Mouse (Mus musculus) MEL-GATA-1-ER (cell line): ENCODE measurements around the gene Ppp1ca.
A peak's percentile ranks its signal among the peaks of the same experiment; 100 is the strongest.

Experiments
- DNase-seq: peaks from one replicate; pipeline ENCODE4 v3.0.0-alpha.2; 2012; ENCODE audit warnings: low read depth; ENCODE audit errors: extremely low read depth

Ppp1ca gene

DNA sequence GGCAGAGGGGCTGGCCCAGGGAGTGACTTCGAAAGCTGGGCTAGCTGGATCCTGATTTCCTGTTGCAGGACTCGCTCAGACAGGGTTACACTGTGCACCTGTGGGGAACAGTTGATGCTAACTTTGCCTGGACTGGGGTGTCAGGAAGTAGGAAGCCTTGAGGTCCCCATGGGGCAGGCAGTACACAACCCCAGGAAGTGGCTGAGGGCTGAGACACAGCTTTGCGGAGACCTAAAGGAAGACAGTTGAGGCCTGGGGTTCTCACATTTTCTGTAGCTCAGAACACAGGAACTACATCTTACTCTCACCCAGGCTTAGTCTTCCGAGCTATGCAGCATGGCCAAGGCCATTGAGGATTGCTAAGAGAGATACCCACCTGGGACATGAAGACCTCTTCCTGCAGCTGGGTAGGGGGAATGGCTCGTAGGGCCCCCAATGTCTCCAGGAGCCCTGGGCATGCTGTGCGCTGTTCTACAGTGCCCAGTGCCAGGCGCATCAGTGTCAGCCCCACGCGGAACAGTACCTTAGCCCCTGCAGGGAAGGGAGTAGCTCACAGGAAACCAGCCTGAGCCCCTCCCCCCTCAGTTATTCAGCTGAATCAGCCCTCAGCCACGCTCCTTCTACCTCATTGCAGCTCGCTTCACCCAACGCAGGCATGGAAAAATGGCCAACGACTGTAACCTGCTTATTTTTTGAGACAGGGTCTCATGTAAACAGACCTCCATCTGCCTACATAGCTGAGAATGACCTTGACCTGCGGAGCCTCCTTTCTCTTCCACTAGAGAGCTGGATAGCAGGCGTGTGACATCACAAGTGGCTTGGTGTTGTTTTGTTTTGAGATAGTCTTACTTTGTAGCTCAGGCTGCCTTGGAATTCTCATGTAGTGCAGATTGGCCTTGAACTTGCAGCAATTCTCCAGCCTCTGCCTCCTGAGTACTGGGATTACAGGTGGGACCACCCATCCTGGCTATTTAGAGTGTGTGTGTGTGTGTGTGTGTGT lies 6.6 kb upstream of the Ppp1ca start:
- DNase-seq = no peak

DNA sequence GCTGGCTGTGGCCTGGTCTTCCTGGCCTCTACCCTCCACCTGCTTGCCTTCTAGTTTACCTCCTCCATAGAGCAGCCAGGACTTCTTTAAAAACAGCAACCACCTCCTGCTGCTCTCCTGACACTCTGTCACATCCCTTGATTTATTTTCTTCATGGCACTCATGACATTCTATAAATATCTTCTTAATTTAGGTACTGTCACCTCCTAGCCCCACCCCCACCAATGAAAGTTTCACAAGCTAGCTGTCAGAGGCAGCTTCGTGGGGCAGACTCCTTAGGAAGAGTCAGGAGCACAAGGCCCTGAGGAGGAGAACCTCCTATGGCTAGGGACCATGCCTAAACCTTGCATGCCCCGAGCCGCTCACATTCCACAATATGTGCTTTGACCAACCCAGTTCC lies 4.6 kb upstream of the Ppp1ca start:
- no peak for DNase-seq

- no peak for DNase-seq
Measured at GRCm38 (mm10) chr19:4189051-4189620, 2.7 kb upstream of the Ppp1ca start.

DNA sequence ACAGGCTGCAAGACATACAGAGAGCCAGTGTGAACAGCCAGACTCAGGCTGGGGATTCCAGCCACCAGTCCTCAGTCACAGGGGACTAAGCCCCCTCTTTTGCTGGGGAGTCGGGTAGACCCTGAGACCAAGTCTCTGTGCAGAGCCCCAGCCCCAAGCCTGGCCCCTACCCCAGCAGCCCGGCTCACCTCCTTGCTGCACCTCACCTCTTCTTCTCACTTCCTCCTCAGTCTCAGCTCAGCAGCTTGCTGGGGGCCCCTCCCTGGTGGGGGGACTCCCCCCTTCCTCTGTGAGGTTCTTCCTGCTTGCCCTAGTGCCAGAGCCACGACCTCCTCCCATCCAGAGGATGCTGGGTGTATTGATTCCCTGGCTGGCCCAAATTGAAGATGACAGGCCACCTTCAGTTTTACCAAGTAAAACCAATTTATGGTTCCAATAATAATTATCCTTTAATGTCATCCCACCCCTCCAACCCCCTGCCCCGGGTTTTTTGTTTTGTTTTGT lies 982 bp upstream of the Ppp1ca start, which contains the start of gene Tbc1d10c:
Tbc1d10c (minus strand) TSS at position 454 of the 504 bp plus-strand sequence.
- no peak for DNase-seq

DNA sequence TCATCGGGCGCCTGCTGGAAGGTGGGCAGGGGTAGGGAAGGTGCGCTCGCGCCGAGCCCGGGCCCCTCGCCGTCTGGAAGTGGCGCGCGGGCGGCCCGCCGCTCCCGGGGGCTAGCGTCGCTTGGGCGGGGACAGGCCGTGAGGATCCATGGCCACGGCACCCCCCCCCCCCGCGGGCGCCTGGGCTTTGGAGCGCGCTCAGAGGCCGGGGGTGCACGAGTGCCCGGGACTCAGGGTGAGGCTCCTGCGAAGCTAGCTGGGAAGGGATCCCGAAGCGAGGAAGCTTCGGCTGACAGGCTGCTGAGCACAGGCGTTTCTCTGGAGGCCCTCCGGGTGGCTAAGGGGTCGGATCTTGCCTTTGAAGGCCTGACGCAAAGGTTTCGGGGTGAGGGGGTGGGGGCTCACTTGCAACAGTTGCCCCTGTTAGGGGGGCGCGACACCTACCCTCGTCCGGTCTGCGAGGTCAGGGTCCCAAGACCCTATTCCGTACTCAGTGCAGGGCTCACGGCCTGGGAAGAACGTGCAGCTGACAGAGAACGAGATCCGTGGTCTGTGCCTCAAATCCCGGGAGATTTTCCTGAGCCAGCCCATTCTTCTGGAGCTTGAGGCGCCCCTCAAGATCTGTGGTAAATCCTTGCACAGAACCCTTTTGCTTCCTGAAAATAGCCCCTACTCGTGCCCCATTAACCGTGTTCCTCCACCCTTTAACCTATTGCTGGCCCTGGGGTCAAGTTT lies 553 bp downstream of the Ppp1ca start:
- DNase-seq = no peak

GRCm38 (mm10) chr19:4193129-4193528 lies 1.3 kb downstream of the Ppp1ca start:
- no peak for DNase-seq

DNA sequence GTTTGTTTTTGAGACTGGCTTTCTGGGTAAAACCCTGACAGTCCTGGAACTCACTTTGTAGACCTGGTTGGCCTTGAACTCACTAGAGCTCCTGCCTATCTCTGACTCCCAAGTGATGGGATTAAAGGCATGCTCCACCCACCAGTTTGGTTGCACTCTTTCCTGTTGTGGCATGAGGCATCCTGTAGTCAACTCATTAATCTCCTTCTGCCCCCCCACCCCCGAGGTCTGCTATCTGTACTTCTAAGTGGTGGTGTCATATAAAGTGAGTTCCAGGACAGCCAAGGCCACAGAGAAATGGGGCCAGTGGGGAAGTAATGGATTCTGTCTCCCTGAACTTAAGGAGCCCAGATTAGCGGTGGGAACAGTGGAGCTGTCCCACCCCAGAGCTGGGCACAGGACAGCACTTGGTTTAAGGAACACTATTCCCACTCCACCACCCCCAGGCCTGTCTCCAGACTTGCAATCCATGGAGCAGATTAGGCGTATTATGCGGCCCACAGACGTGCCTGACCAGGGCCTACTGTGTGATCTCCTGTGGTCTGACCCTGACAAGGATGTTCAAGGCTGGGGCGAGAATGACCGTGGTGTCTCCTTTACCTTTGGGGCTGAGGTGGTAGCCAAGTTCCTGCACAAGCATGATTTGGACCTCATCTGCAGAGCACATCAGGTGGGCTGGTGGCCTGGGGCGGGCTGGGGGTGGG lies 2.3 kb downstream of the Ppp1ca start:
- DNase-seq = no peak

DNA sequence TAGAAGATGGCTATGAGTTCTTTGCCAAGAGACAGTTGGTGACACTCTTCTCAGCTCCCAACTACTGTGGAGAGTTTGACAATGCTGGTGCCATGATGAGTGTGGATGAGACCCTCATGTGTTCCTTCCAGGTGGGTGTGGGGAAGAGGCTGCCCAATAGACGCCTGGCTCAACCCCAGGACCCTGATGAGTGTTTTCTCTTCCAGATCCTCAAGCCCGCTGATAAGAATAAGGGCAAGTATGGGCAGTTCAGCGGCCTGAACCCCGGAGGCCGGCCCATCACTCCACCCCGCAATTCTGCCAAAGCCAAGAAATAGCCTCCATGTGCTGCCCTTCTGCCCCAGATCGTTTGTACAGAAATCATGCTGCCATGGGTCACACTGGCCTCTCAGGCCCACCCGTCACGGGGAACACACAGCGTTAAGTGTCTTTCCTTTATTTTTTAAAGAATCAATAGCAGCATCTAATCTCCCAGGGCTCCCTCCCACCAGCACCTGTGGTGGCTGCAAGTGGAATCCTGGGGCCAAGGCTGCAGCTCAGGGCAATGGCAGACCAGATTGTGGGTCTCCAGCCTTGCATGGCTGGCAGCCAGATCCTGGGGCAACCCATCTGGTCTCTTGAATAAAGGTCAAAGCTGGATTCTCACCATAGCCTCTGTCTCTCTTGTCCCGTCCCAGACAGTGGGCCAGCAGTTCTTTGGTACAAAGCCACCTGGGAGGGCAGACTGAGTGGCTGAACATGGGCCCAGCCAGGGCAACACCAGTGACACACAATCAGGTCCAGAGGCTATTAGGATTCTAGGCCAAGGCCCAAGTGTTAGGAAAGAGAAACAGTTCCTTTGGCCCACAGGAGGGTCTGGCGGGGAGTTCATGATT lies 3.1 kb downstream of the Ppp1ca start:
- DNase-seq = no peak

DNA sequence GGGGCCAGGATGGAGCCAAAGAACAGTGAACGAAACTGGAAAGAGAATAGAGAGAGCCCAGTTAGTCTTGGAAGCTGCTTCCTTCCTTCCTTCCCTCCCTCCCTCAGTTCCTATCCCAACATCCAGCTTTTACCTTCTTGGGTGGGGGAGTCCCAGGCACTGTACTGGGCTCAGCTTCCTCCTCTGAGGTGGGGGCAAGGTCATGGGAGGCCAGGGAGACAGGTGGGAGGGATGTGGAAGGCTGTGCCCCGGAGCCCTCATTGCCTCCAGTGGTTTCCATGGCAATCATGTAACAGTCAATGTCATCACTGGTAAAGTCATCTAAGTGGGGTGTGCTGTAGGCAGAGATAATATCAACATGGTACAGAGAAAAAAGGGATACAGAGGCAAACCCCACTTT lies 4.2 kb downstream of the Ppp1ca start:
- no peak for DNase-seq

GRCm38 (mm10) chr19:4196548-4196947 lies 4.7 kb downstream of the Ppp1ca start:
- DNase-seq = no peak

DNA sequence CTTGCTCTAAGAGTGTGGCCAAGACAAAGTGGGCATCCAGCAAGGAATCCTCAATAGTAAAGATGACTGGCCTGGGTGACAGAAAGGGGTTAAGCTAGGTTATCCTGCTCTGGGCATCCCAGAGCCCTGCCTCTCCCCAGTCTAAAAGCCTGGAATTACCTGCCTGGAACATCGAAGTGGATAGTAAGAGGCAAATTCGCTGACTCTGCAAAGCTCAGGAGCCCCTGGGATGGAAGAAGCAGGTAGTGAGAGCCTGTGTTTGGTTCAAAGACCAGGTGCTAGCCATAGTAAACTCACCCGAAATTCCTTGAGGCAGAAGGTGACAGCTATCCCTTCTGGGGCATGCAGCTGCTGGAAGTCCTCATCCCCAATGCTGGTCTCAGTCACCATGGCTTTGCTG lies 5.3 kb downstream of the Ppp1ca start:
- DNase-seq = no peak

DNA sequence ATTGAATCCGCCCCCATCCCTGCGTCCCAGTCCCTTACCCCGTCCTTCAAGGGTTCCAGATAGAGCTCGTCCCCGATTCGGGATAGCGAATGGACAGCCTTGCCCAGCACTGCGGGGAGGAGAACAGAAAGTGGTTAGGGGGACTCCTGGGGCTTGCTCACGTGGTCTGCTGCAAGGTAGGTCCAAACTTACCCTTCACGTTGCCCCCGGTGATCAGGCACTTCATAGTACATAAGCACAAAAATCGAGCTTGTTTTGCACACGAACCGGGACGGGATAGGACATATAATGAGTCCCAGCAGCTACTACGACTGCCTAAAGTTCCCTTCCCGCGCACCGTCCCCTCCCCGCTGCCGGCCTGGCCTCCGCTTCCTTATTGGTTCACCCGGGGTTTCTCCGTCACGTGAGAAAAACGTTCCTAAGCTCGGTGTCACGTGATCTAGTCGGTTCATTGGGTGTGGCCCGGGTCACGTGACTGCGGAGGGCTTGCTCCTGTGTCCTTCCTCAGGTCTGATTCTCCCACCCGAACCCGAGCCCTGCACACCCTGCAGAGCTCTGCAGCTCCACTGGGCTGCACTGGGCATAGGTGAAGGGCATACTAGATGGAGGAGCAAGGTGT lies 9.5 kb downstream of the Ppp1ca start, which contains the start of gene Rad9a:
Rad9a (minus strand) TSS at position 372 of the 619 bp plus-strand sequence.
- peak; percentile 96 for DNase-seq

DNA sequence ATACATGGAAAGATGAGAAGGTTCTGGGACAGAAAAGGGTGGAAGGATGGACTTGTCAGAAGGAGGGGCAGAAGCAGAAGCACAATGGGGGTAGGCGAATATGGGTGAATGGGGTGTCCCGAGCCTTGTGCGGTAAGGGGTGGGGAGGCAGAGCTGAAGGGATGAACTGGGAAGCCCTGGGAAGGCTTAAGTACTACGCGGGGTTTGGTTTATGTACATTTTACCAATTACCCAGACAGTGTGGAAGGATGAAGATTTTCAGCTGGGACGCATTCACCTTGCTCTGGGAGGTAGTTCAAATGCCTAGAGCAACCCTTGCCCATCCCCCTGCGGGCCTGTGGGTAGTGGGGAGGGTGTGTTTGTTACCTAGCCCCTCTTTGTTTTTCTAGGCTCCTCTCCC lies 10.3 kb downstream of the Ppp1ca start:
- no peak for DNase-seq

- no peak for DNase-seq
Measured at GRCm38 (mm10) chr19:4203148-4203547, 11.3 kb downstream of the Ppp1ca start.

GRCm38 (mm10) chr19:4203604-4204326 lies 11.9 kb downstream of the Ppp1ca start:
- DNase-seq = no peak

DNA sequence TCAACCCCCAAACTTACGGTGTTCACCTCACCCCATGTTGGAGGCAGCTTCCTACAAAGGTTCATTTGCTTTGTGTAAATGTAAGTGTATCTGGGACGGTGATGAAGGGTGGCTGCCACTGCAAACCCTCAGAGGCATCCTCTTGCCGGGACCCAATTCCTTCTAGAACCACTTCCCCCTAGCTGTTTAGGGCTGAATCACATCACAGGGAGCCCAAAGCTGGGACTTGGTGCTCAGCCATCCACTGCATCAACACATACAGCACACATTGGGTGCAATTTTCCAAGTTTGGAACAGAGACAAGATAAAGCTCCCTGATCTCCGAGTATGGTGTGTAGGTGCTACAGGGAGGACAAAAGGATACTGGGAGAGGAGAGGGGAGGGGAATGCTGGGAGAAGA lies 13.0 kb downstream of the Ppp1ca start:
- no peak for DNase-seq

- DNase-seq = no peak
Measured at GRCm38 (mm10) chr19:4206971-4207370, 15.1 kb downstream of the Ppp1ca start.

DNA sequence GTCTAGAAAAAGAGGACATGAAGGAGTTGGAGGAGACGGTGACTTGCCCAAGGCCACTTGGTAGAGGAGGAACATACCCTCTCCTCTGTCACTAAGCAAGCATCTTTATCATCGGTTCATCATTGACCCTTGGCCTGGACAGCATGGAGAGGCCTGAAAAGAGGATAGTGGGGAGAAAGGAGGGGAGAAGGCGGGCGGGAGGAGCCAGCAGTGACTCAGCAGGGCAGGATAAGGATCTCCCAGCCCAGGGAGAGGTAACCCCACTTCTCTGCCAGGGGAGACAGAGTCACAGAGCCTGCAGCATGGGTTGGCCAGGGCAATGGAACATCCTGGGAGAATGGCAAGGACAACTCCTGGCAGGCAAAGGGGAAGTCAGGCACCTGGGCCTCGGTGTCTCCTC lies 16.7 kb downstream of the Ppp1ca start:
- DNase-seq = no peak
